Comparison of ENCODE assay signal across 27 mouse cellular contexts in the genomic region with DNA sequence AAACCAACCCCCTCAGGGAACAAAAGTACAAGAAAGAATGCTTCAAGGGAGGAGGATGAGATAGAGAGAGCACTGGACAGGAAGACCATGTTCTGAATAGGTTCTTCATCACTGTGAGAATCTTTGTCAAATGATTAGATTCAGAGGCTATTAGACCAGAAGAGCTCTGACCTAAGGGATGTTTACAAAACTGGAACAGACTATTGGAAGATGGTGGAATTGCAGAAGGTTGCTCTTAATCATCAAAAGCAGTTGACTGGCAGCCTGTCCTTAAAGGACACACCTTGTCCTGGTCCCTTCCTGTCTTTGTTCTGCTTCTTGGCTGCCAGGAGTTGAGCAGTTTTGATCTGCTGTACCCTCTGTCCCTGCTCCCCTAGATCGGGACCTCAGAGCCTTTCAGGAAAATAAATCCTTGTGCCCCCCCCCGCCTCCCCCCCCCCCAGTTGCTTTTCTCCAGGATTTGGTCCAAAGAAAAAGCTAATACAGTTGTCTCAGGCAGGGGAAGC. TPM values are rescaled to one million over a fixed set of nuclear protein-coding genes. Genes with fewer than 3 reads are reported as not detected.
DNase-seq lines count a peak whose midpoint lies in the region; ATAC-seq and TF ChIP-seq lines count a peak whose summit lies in the region.
"Had no signal": no experiment of that assay in that cellular context is flagged by ENCODE, and none has a peak within 500 bp of the region (broad histone marks: within the 10 kb centered on the region; RNA-seq: fewer than 3 reads in every experiment).

No protein-coding gene starts in this region.

- no peaks in the 10 kb centered on the region for H3K4me1 ChIP-seq in lung, embryonic 14.5 days (ENCODE audit: insufficient read depth)
- H3K4me1 ChIP-seq in stomach, postnatal 0 days (replicated peaks; ENCODE audit: control insufficient read depth, insufficient read depth), result no peaks in the 10 kb centered on the region
- no peaks in the 10 kb centered on the region for H3K4me1 ChIP-seq in embryonic facial prominence, embryonic 10.5 days
- H3K4me1 ChIP-seq: forebrain, embryonic 12.5 days; hindbrain, embryonic 13.5 days; neural tube, embryonic 12.5 days had no signal

- H3K9me3 ChIP-seq in lung, embryonic 14.5 days (ENCODE audit: low read depth, low read length), result no peaks in the 10 kb centered on the region
- H3K9me3 ChIP-seq in stomach, postnatal 0 days (ENCODE audit: control insufficient read depth, low read length), result no peaks in the 10 kb centered on the region
- H3K9me3 ChIP-seq in embryonic facial prominence, embryonic 10.5 days, result no peaks in the 10 kb centered on the region
- H3K9me3 ChIP-seq: forebrain, embryonic 12.5 days; hindbrain, embryonic 13.5 days; liver, embryonic 12.5 days; midbrain, embryonic 10.5 days; neural tube, embryonic 12.5 days had no signal

- peak; percentile 28; the same call in 1 of the 2 replicates for ATAC-seq in lung, embryonic 14.5 days (ENCODE audit: insufficient read depth)
- no peak for ATAC-seq in stomach, postnatal 0 days (ENCODE audit: low FRiP score, low TSS enrichment)
- ATAC-seq: CD4-positive, CD25-positive, alpha-beta regulatory T cell, adult 4 months; forebrain, postnatal 0 days; intestine, embryonic 16.5 days; liver, embryonic 12.5 days; liver, postnatal 0 days had no signal

- H3K27me3 ChIP-seq in lung, embryonic 14.5 days (ENCODE audit: insufficient read depth, low read length), result no peaks in the 10 kb centered on the region
- H3K27me3 ChIP-seq in stomach, postnatal 0 days (ENCODE audit: control insufficient read depth, insufficient read depth, low read length), result no peaks in the 10 kb centered on the region
- H3K27me3 ChIP-seq in embryonic facial prominence, embryonic 10.5 days (replicated peaks; ENCODE audit: low read depth, poor library complexity, severe bottlenecking), result no peaks in the 10 kb centered on the region
- H3K27me3 ChIP-seq: forebrain, embryonic 12.5 days; hindbrain, embryonic 13.5 days; liver, embryonic 12.5 days; neural tube, embryonic 12.5 days had no signal

- no peak overlapping the region for H3K27ac ChIP-seq in lung, embryonic 14.5 days (ENCODE audit: low read depth)
- no peak overlapping the region for H3K27ac ChIP-seq in stomach, postnatal 0 days (replicated peaks)
- no peak overlapping the region for H3K27ac ChIP-seq in embryonic facial prominence, embryonic 10.5 days (replicated peaks)
- H3K27ac ChIP-seq: forebrain, embryonic 12.5 days; hindbrain, embryonic 13.5 days; liver, embryonic 12.5 days; midbrain, embryonic 10.5 days; neural tube, embryonic 12.5 days had no signal

- DNase-seq in heart, adult 8-10 months (ENCODE audit: low spot score), result peak; percentile 42
- DNase-seq in heart, postnatal 36 days, result no peak
- DNase-seq in lung, embryonic 14.5 days, result peak; percentile 34
- DNase-seq in lung, postnatal 4 days, result no peak
- peak; percentile 26 for DNase-seq in lung, postnatal 10 days
- no peak for DNase-seq in stomach, postnatal 0 days (ENCODE audit: low spot score)
- DNase-seq in embryonic facial prominence, embryonic 10.5 days (ENCODE audit: low spot score), result no peak
- DNase-seq: adrenal gland, postnatal 25 days; cerebellum, adult 11-12 months; cerebellum, postnatal 10 days; forebrain, postnatal 0 days; gastrocnemius, postnatal 10 days; heart, postnatal 4 days; kidney, postnatal 14 days; left cerebral cortex, postnatal 4 days; liver, postnatal 0 days; right cerebral cortex, postnatal 4 days; thymus, adult 2 months; thymus, postnatal 36 days had no signal

- TF ChIP-seq CTCF in lung, embryonic 14.5 days (IDR thresholded peaks at IDR 0.05; ENCODE audit: low read depth), result no peak
- peak; percentile 5; the same call in 1 of the 2 replicates for TF ChIP-seq CTCF in stomach, postnatal 0 days (IDR thresholded peaks at IDR 0.05; ENCODE audit: low read depth)

- H3K4me3 ChIP-seq in lung, embryonic 14.5 days (ENCODE audit: low read depth, low read length), result no peak overlapping the region
- no peak overlapping the region for H3K4me3 ChIP-seq in stomach, postnatal 0 days (ENCODE audit: low read depth, low read length)
- H3K4me3 ChIP-seq in embryonic facial prominence, embryonic 10.5 days, result no peak overlapping the region
- H3K4me3 ChIP-seq: forebrain, embryonic 12.5 days; hindbrain, embryonic 13.5 days; liver, embryonic 12.5 days; midbrain, embryonic 10.5 days; myocyte; neural tube, embryonic 12.5 days had no signal

- no peak for TF ChIP-seq EP300 in stomach, postnatal 0 days (optimal IDR thresholded peaks at IDR 0.05)

- WGBS in lung, embryonic 14.5 days, result 45% methylated on average over 2 of the region's 2 CpGs
- WGBS in stomach, postnatal 0 days, result 56% methylated on average over 2 of the region's 2 CpGs
- 72% methylated on average over 2 of the region's 2 CpGs for WGBS in embryonic facial prominence, embryonic 10.5 days

- no peak overlapping the region for H3K4me2 ChIP-seq in lung, embryonic 14.5 days
- H3K4me2 ChIP-seq in stomach, postnatal 0 days (replicated peaks; ENCODE audit: low read depth), result no peak overlapping the region
- H3K4me2 ChIP-seq: forebrain, embryonic 12.5 days; hindbrain, embryonic 13.5 days; liver, embryonic 12.5 days; neural tube, embryonic 12.5 days had no signal

- H3K36me3 ChIP-seq in lung, embryonic 14.5 days (ENCODE audit: insufficient read depth), result no peaks in the 10 kb centered on the region
- no peaks in the 10 kb centered on the region for H3K36me3 ChIP-seq in stomach, postnatal 0 days (ENCODE audit: control insufficient read depth, insufficient read depth, low read length)
- H3K36me3 ChIP-seq in embryonic facial prominence, embryonic 10.5 days (replicated peaks), result no peaks in the 10 kb centered on the region
- H3K36me3 ChIP-seq: forebrain, embryonic 12.5 days; hindbrain, embryonic 13.5 days; liver, embryonic 12.5 days; midbrain, embryonic 10.5 days; neural tube, embryonic 12.5 days had no signal

- intact Hi-C loops in heart, postnatal 36 days (cut with DNase I), result loop anchor here (2.0 kb wide), 1 partner anchor 20 kb away; no protein-coding TSS in a partner anchor

- H3K9ac ChIP-seq in lung, embryonic 14.5 days, result no peak overlapping the region
- no peak overlapping the region for H3K9ac ChIP-seq in stomach, postnatal 0 days (ENCODE audit: low read length)
- H3K9ac ChIP-seq: forebrain, embryonic 12.5 days; forebrain, postnatal 0 days; hindbrain, embryonic 13.5 days; liver, embryonic 12.5 days; liver, postnatal 0 days; neural tube, embryonic 12.5 days had no signal

RNA-seq across cellular contexts. Expression of gene Mrpl1, which starts 12.7 kb away (rescaled TPM):
- total RNA-seq in heart, adult 8-10 months (2022), result 10 to 100 TPM; 25.4 to 32.5 (median 30.0) TPM
- 10 to 100 TPM; 28.8 to 32.6 TPM for total RNA-seq in heart, postnatal 36 days (2021)
- polyA plus RNA-seq in lung, embryonic 14.5 days (2014; fragmentation: Nextera tagmentation; extraction: Ambion mirVana), result 19.8 and 22.1 TPM in 2 replicates
- polyA plus RNA-seq in stomach, postnatal 0 days (2015; fragmentation: Nextera tagmentation; extraction: Ambion mirVana), result 18.4 and 18.9 TPM in 2 replicates
- polyA plus RNA-seq in embryonic facial prominence, embryonic 10.5 days (2016; fragmentation: Nextera tagmentation; extraction: Ambion mirVana), result 24.0 and 24.1 TPM in 2 replicates

RNA-seq across cellular contexts. Expression of gene Cnot6l, which starts 32.6 kb away (rescaled TPM):
- total RNA-seq in heart, adult 8-10 months (2022), result 10 to 100 TPM; 47.5 to 56.6 (median 55.9) TPM
- 10 to 100 TPM; 76.6 to 78.7 TPM for total RNA-seq in heart, postnatal 36 days (2021)
- 27.4 and 31.7 TPM in 2 replicates for polyA plus RNA-seq in lung, embryonic 14.5 days (2014; fragmentation: Nextera tagmentation; extraction: Ambion mirVana)
- polyA plus RNA-seq in stomach, postnatal 0 days (2015; fragmentation: Nextera tagmentation; extraction: Ambion mirVana), result 19.8 and 22.9 TPM in 2 replicates
- polyA plus RNA-seq in embryonic facial prominence, embryonic 10.5 days (2016; fragmentation: Nextera tagmentation; extraction: Ambion mirVana), result 12.3 and 13.9 TPM in 2 replicates

Comparison
In these comparisons a context has a peak if more than half of its experiments do, and no peak if none do; other contexts are left out.
1. DNase-seq: peak in heart, adult 8-10 months (single experiment), lung, embryonic 14.5 days (single experiment) and lung, postnatal 10 days (single experiment); none in heart, postnatal 36 days (0 of 2), lung, postnatal 4 days (0 of 2), stomach, postnatal 0 days (single experiment) and embryonic facial prominence, embryonic 10.5 days (single experiment).